Mouse (Mus musculus) testis, adult 2 months (tissue): ENCODE results near the gene Timm17b. TPM values are rescaled to one million over a fixed set of nuclear protein-coding genes. Genes with fewer than 3 reads are reported as not detected.
"Not testable (repeated sequence)": the region's sequence is repeated elsewhere in the genome, so short reads cannot be mapped to it uniquely, and the experiment has no call there.

ENCODE experiments used
- H3K27ac ChIP-seq: fragments of 200-500 bp; 2 replicates; pipeline ENCODE4 v1.5.1; 2012; ENCODE audit warnings: low read depth, low read length; ENCODE audit not compliant: control insufficient read depth, insufficient read depth
- H3K27me3 ChIP-seq: fragments of 200-500 bp; 2 replicates; pipeline ENCODE4 v1.6.1; 2012; ENCODE audit warnings: mild to moderate bottlenecking, low read length, moderate library complexity; ENCODE audit not compliant: control insufficient read depth, insufficient read depth
- H3K36me3 ChIP-seq: fragments of 200-500 bp; 2 replicates; pipeline ENCODE4 v1.6.1; 2012; ENCODE audit warnings: mild to moderate bottlenecking, low read length; ENCODE audit not compliant: control insufficient read depth, insufficient read depth
- H3K4me1 ChIP-seq: fragments of 200-500 bp; 2 replicates; pipeline ENCODE4 v1.6.1; 2012; ENCODE audit warnings: low read length; ENCODE audit not compliant: control insufficient read depth, insufficient read depth
- H3K4me3 ChIP-seq: fragments of 200-500 bp; 2 replicates; pipeline ENCODE4 v1.5.1; 2012; ENCODE audit warnings: low read depth, mild to moderate bottlenecking, low read length, moderate library complexity, mixed read lengths; ENCODE audit not compliant: control insufficient read depth
- CTCF ChIP-seq: fragments of 200-500 bp; IDR thresholded peaks from 2 replicates; pipeline ENCODE4 v1.5.1; 2012; ENCODE audit warnings: low read depth, mild to moderate bottlenecking, inconsistent platforms, low read length, moderate library complexity; ENCODE audit not compliant: control insufficient read depth, insufficient read depth, insufficient replicate concordance
- POLR2A ChIP-seq: fragments of 200-500 bp; IDR thresholded peaks from 2 replicates; pipeline ENCODE4 v1.6.1; 2012; ENCODE audit warnings: low read depth, mild to moderate bottlenecking, inconsistent platforms, low read length, moderate library complexity; ENCODE audit not compliant: control insufficient read depth
- polyA plus RNA-seq: library from polyadenylated mRNA; depleted of rRNA; stranded (reverse); fragments of >200 nt; gene quantifications from 2 replicates; pipeline ENCODE4 v1.2.3, GENCODE M21; 2012

Gene Timm17b
- polyA plus RNA-seq, 1 experiment: 21.0 TPM

- H3K27ac ChIP-seq: peak overlapping the region; percentile 87
Observed at GRCm38 (mm10) chrX:7898211-7898610, 946 bp upstream of the Timm17b start.

GRCm38 (mm10) chrX:7904441-7904840, 5.3 kb downstream of the Timm17b start:
- no peak overlapping the region for H3K27ac ChIP-seq
- no peak for TF ChIP-seq CTCF
- no peak for TF ChIP-seq POLR2A
- H3K36me3 ChIP-seq: no peaks in the 10 kb centered on the region

More at GRCm38 (mm10) chrX:7898211-7898610, 946 bp upstream of the Timm17b start:
- Histone ChIP-seq H3K4me3 (peak overlapping the region; percentile 91), H3K36me3 (no peaks in the 10 kb centered on the region), H3K4me1 (peaks cover 2% of the 10 kb centered on the region), H3K27me3 (no peaks in the 10 kb centered on the region)
- TF ChIP-seq POLR2A: no peak
- no peak for TF ChIP-seq CTCF

GRCm38 (mm10) chrX:7907735-7908134, 8.6 kb downstream of the Timm17b start, which contains the start of gene Gm10491:
Gm10491 (minus strand) TSS chrX:7907835.
- TF ChIP-seq POLR2A: no peak
- TF ChIP-seq CTCF: no peak
- H3K27me3 ChIP-seq: no peaks in the 10 kb centered on the region

More at GRCm38 (mm10) chrX:7904441-7904840, 5.3 kb downstream of the Timm17b start:
- no peaks in the 10 kb centered on the region; the same call in 1 of the 2 replicates for H3K4me1 ChIP-seq
- no peaks in the 10 kb centered on the region for H3K27me3 ChIP-seq
- H3K4me3 ChIP-seq: no peak overlapping the region

GRCm38 (mm10) chrX:7909242-7909641, 10.1 kb downstream of the Timm17b start, which contains the start of gene Gm10490:
Gm10490 (plus strand) TSS chrX:7909542.
- not testable (repeated sequence) for H3K27me3 ChIP-seq, H3K27ac ChIP-seq, H3K36me3 ChIP-seq, H3K4me1 ChIP-seq, H3K4me3 ChIP-seq

More at GRCm38 (mm10) chrX:7907735-7908134, 8.6 kb downstream of the Timm17b start, which contains the start of gene Gm10491:
- Histone ChIP-seq H3K4me1 (no peaks in the 10 kb centered on the region), H3K36me3 (no peaks in the 10 kb centered on the region), H3K4me3 (no peak within 1 kb of the TSS), H3K27ac (no peak within 1 kb of the TSS)

GRCm38 (mm10) chrX:7910473-7910872, 11.3 kb downstream of the Timm17b start:
- no peaks in the 10 kb centered on the region for H3K4me1 ChIP-seq
- H3K36me3 ChIP-seq: no peaks in the 10 kb centered on the region
- TF ChIP-seq POLR2A: no peak
- no peak for TF ChIP-seq CTCF

GRCm38 (mm10) chrX:7915669-7916068, 16.5 kb downstream of the Timm17b start:
- H3K27me3 ChIP-seq, H3K27ac ChIP-seq, H3K4me1 ChIP-seq, H3K36me3 ChIP-seq, H3K4me3 ChIP-seq: not testable (repeated sequence)

More at GRCm38 (mm10) chrX:7910473-7910872, 11.3 kb downstream of the Timm17b start:
- Histone ChIP-seq H3K27me3 (no peaks in the 10 kb centered on the region), H3K27ac (no peak overlapping the region), H3K4me3 (no peak overlapping the region)

- not testable (repeated sequence) for H3K4me1 ChIP-seq, H3K36me3 ChIP-seq, H3K27me3 ChIP-seq, H3K4me3 ChIP-seq, H3K27ac ChIP-seq
Observed at GRCm38 (mm10) chrX:7917960-7918359, 18.8 kb downstream of the Timm17b start.

- 0 out of 2 replicates have a peak within 1 kb of the TSS, but pooled peaks have one; percentile 16 for H3K4me3 ChIP-seq
Observed at GRCm38 (mm10) chrX:7919601-7920383, 20.6 kb downstream of the Timm17b start, which contains the start of gene Pcsk1n. Pcsk1n (plus strand) TSS chrX:7919822.

More at GRCm38 (mm10) chrX:7919601-7920383, 20.6 kb downstream of the Timm17b start, which contains the start of gene Pcsk1n:
- no peak within 1 kb of the TSS for H3K27ac ChIP-seq
- H3K4me1 ChIP-seq: peaks cover 7% of the 10 kb centered on the region
- no peaks in the 10 kb centered on the region for H3K36me3 ChIP-seq
- no peaks in the 10 kb centered on the region for H3K27me3 ChIP-seq
- TF ChIP-seq CTCF (no peak), POLR2A (no peak)
